Mouse (Mus musculus): ENCODE results near the gene Pip5kl1. TPM values are rescaled to one million over a fixed set of nuclear protein-coding genes. Genes with fewer than 3 reads are reported as not detected.

Gene Pip5kl1
- polyA plus RNA-seq, 1 experiment = 0.36 TPM

DNA sequence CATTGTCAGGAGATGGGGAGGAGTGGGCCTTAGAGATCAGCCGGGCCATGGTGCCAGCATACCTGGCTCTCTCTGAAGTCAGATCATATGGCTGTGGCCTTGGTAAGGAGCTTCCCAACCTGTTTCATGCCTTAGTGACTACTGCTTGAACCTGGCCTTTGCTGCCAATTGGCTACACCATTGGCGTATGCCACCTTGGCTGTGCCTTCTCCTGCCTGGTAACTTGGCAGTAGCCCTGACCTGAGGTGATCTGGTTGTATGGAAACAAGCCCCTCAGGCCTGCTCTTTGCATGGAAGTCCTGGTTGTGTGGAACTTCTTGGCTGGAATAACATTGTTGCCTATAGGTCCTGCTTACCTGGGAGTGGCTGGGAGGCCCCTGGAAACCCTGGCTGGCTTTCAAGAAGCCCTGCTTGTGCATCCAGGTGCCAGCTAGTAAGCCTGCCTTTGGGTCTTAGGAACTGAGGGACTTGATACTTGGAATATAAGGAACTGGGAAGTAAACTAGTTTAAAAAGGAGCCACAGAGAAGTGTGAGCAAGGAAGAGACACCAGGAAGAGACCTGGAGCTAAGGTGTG, 33.2 kb upstream of the Pip5kl1 start:
- TF ChIP-seq GATA1 (IDR thresholded peaks at IDR 0.05; ENCODE audit: low read length) = no peak

DNA sequence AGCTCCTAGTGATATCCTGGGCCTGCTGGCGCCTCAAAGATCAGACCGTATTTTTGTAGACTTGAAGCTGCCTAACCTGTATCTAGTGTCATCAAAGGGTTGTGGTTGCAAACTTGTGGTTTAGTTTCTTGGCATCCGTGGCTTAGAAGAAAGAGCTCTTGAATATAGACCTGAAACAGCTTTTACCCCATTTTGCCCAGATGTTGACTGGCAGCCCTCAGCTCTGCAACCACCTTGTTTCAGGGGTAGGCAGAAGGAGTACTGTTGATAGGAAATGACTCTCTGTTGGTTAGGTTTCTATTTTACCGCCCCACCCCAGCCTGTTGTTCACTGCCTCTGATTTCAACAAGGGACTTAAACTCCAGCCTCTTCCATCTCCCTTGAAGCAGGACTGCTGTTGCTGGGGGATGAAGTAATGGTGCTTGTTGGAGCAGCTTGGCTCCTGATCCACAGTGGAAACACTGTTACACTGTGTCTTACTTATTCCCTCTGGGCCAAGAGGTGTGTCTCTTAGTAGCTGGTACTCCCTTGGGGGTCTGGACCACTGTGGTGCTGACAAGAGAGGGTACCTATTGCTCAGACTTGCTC, 32.5 kb upstream of the Pip5kl1 start:
- TF ChIP-seq GATA1 (IDR thresholded peaks at IDR 0.05; ENCODE audit: low read length) = no peak

DNA sequence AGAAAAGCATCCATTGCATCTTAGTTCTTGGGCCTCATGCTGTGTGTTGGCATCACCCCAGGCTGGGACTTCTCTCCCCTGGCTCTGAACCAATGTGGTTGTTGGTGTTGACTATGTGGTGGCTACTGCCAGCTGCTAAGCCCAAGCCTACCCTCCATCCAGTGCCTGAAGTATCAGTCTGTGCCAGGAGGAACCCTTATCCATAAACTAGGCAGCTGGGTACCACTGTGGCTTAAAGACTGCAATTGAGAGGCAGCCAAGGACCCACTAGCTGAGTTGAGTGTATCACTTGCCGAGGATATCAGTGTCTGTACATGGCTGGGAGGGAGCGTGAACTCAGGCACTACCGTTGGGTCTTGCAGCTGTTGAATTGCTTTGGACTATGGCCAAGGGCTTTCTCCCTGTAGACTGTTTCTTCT, 31.6 kb upstream of the Pip5kl1 start:
- no peak for TF ChIP-seq GATA1 (IDR thresholded peaks at IDR 0.05; ENCODE audit: low read length)

DNA sequence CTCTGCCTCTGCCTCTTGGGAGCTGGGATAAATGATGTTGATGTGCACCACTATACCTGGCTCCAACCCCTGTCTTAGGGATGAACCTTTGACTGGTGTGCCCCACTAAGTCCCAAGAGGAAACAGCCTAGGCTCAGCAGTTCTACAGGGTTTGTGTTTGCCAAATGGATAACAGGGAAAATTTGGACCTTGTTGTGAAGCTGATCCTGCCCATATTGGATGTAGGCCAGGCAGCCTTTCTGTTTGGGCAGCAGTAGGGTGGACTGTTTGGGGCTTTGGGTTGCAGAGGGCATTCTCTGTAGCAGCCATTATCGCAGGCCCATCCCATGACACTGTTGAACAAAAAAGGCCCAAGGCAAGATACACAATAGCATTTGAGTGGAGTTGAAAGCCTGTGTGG, 27.6 kb upstream of the Pip5kl1 start:
- TF ChIP-seq GATA1 (IDR thresholded peaks at IDR 0.05; ENCODE audit: low read length) = no peak

DNA sequence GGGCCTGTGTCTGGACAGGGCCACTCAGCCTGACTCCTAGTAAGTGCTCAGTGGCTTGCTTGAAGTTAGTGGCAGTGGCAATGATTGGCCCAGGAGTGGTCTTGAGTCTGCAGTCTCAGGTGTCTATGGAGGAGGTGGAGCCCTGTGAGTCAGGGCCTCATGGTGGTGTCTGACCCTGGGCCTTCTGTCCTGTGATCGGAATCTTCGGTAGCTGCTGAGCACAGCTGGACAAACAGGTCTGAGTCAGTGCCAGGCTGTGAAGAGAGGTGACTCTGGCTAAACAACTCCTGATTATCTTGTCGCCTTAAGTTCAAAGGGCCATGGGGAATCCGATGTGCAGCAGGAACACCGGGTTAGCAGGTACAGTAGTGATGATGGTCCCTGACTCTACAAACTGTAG, 27.2 kb upstream of the Pip5kl1 start:
- no peak for TF ChIP-seq GATA1 (IDR thresholded peaks at IDR 0.05; ENCODE audit: low read length)

DNA sequence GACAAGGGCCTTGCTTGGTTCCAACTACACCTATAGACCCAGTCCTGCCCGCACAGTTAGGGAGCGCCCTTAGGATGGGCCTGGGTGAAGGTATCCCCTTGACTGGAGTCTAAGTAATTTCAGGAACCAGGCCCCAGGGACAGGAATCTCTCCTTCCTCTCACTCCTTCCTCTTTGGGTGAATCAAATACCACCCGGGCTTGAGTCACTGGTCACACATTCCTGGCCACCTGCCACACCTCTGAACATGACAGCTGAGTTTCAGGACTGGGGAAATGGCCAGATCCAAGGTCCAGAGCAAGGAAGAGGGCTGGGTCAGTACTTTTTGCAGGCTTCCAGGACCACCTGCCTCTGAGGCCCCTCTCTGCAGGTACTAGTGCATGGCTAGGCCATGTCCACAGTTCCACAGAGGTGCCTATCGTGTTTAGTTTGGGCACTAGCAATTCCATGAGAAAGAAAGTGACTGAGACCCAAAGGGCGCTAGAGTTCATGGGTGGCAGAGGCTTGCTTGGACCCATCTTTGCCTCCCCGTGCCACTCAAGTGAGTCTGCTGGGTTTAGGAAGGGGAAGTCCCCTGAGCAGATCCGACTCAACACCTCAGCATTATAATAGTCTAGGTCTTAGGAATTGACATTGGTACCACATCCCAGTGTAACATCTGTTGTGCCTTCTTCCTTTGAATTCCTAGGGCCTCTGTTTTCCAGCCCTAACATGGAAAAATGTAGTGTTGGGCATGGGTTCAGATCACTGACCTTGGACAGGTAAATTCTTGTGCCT, 26.4 kb upstream of the Pip5kl1 start:
- TF ChIP-seq GATA1 (IDR thresholded peaks at IDR 0.05; ENCODE audit: low read length) = no peak

DNA sequence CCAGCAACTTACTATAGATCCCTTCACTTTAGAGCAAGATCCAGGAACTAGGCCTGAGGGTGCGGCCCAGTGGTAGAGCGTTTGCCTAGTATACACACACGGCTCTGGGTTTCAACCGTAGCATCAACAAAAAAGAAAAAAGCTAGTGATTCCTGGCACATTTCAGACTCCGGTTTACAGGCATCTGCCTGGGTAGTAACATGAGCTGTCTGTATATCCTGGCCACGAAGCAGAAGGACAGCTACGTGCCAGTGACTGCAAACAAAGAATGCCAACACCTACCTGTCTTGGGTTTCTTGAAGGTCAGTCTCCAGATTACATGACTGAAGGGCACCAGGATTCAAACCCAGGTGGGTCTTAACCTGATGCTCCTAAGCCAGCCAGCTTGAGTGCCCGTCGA, 25.4 kb upstream of the Pip5kl1 start:
- TF ChIP-seq GATA1 (IDR thresholded peaks at IDR 0.05; ENCODE audit: low read length) = no peak

DNA sequence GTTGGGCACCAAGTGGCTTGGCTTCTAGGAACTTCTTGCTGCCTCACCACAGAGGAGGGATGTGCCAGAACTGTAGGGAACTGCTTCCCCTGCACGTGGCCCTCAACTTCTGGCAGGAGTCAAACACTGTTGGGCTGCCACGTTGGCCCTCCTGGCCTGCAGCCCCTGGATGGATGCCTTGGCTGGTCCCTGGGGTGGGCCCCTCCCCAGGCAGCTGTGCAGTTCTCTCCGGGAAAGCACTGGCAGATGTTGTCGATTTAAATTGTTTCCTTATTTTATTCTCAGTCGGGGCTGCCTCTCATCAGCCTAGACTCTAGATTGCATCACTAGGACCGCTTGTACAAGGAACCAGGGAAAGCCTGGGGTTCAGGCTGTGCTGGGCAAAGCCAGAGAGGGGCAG, 24.8 kb upstream of the Pip5kl1 start:
- no peak for TF ChIP-seq GATA1 (IDR thresholded peaks at IDR 0.05; ENCODE audit: low read length)

DNA sequence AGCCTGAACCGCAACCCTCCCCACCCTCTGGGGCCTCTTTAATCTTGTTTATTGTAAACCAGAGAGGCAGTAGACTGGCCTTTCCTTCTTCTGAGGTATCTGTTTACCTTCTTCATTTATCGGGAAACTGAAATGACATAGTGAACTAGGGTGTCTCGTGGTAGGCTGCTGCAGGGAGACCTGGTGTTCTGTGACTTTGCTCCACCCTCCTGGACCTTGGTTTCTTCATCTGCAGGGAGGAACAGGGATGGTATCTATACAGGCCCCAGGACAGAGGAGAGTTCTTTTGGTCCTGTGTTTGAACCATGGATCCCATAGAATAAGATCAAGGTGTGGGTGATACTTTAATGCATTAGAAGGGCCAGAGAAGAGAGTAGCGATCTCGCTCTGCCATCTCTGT, 23.4 kb upstream of the Pip5kl1 start:
- TF ChIP-seq GATA1 (IDR thresholded peaks at IDR 0.05; ENCODE audit: low read length) = no peak

DNA sequence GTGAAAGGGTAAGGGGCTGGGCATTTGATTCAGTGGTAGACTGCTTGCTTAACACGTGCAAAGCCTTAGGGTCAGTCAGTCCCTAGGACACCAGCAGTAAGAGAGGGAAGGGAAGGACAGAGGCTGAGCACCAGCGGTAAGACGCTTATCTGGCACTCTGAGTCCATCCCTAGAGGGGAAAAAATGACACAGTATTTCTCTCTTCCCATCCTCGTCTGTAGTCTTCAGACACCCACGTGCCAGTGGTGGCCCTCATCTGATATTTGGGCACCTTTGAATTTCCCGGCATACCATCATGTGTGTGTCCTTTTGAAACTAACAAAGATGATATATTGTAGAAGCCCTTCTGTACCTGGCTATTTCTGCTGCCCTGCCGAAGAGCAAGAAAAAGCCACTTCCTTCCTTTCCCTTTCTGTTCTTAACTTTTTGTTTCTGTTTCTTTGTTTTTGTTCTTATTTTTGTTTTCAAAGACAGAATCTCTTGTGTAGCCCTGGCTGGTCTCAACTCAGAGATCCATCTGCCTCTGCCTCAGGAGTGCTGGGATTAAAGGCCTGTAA, 20.9 kb upstream of the Pip5kl1 start:
- no peak for TF ChIP-seq GATA1 (IDR thresholded peaks at IDR 0.05; ENCODE audit: low read length)

DNA sequence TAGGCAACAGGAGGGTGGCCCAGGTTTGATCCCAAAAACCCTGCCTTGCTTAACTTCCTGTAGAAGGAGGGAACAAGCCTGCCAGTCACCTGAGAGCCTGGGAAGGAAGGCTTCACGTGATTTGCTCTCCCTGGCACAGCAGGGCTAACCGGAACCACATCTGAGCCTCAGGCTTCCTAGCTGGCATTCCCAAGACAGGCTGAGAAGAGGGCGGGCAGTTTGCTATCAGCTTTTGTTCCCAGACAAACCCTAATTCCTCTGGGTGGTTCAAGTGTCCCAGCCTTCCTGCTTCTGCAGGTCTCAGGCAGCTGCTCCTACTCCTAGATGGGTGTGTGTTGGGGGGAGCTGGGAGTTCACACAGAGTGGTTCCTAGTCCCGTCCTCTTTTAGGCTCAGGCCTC, 19.1 kb upstream of the Pip5kl1 start:
- no peak for TF ChIP-seq GATA1 (IDR thresholded peaks at IDR 0.05; ENCODE audit: low read length)

DNA sequence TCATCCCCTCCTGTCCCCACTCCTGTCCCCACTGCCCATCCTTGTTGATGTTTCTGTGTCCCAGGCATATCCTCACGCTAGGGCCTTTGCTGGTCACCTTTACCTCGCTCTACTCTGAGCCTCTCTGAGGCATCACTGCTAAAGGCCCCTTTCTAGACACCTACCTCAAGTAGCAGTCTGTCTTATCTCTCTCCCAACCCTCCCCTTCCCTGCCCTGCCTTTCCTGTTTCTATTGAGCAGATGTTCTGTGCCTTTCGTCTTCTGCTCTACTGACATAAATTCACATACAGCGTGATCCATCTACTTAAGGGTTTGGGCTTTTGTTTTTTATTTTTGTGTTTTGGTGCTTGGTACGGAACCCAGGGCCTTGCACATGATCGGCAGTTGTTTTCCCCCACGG, 18.6 kb upstream of the Pip5kl1 start:
- TF ChIP-seq GATA1 (IDR thresholded peaks at IDR 0.05; ENCODE audit: low read length) = no peak

DNA sequence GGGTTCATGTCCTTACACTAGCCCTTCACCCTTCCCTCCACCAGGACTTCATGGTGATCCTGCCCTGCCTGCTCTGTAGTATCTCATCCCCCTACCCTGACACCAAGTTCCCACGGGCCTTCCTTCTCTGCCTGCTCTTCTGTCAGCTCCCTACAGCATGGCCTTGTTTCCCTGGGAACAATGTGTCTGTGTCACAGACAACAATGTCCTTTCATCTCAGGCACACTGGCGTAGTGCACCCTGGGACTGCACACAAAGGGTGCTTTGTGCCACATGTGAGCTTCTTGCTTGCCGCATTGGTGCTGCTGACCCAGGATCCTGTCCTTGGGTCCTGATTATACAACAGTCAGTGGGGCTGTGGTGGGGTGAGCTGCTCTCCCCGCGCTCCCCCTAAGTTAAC, 15.0 kb upstream of the Pip5kl1 start:
- no peak for TF ChIP-seq GATA1 (IDR thresholded peaks at IDR 0.05; ENCODE audit: low read length)

DNA sequence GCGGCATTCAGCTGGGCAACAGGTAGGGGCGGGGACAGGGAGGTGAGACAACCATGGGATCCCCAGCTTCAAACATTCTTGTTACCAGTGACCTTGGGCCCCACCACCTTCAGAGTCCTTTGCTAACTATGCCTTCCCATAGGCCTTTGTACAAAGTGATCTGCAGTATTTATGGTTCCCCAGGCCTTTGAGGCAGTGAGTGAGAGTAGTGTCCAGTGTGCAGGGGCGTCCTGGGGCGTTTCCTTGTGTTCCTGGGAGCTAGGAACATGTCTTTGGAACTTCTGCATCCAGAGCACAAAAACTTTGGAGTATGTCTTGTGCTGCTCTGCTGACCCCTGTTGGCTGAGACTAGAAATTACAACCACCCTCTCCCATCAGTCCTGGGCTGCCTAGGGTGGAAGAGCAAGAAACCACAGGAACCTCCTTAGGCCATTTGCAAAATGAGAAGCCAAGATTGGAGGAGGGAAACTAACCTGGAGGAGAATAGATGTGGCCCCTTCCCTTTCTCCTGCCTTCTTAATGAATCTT, 8.0 kb upstream of the Pip5kl1 start:
- TF ChIP-seq GATA1 (IDR thresholded peaks at IDR 0.05; ENCODE audit: low read length) = no peak

DNA sequence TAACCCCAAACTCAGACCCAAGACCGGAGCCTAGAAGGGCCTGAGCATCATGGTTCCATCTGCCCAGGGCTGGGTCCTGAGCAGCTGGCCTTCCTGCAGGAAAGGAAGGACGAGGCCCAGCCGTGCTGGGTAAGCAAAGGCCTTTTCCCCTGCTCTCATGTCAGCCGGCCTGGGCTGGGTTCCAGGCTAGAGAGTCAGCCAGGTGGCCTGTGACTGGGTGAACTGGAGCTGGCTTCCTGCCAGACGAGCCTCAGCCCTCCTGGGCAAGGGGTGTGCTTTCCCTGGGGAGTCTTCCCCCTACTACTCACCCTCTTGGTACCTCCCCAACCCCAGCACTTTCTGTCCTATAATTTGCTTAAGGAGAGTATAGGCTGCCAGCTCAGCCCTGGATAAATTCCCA, 6.4 kb upstream of the Pip5kl1 start:
- TF ChIP-seq GATA1 (IDR thresholded peaks at IDR 0.05; ENCODE audit: low read length) = no peak

DNA sequence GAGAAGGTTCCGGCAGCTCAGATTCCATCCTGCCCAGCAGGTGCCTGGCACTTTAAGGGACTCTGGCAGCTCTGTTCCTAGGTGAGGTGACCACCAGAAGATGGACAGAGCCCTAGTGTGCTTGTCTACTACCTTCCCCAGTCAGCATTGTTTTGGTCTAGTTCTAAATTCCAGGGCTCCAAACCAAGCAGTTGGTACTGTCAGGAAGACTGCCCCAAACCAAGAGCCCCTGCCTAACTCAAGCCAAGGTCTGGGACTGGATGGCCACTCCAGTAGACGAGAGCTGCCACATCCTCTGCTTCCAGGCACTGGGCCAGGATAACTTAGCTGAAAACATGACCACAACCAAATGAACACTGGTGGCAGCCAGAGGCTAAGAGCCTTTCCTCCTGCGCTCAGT, 5.7 kb upstream of the Pip5kl1 start:
- no peak for TF ChIP-seq GATA1 (IDR thresholded peaks at IDR 0.05; ENCODE audit: low read length)

Data from G1E-ER4 (cell line).